ENCODE assay signal across 19 mouse cellular contexts in the genomic region with DNA sequence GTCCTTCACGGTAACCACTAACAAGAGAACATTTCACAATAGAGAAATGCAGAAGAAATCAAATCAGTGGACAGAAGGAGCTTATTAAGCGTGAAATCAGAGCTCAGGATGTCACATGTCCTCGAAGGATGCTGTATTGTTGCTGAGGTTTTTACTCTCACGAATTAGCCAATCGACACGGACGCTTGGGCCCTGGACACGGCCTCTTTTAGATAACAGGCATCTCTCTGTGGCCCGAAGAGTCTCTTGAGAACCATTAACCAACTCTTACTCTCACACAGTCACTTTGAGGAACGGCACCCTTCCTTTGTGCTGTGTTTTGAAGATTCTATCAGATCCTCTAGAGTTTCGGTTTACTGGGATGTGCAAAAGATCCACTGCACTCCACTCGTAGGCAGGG.
A peak's percentile ranks its signal among the peaks of the same experiment; 100 is the strongest.
DNase-seq lines count a peak whose midpoint lies in the region; ATAC-seq lines count a peak whose summit lies in the region.
"Had no signal": no experiment of that assay in that cellular context is flagged by ENCODE, and none has a peak within 500 bp of the region (broad histone marks: within the 10 kb centered on the region; RNA-seq: fewer than 3 reads in every experiment).

No protein-coding gene starts in this region.

- peak; percentile 15 to 24 for DNase-seq in cerebellum, postnatal 14 days
- no peak for DNase-seq in hindbrain, embryonic 10.5 days (ENCODE audit: low spot score)
- DNase-seq in spleen, postnatal 14 days (ENCODE audit: low spot score in 2 of 2), result no peak
- DNase-seq: adrenal gland, postnatal 14 days; cerebellum, adult 2 months; cerebellum, postnatal 25 days; forebrain, postnatal 0 days; gastrocnemius, postnatal 25 days; heart, postnatal 4 days had no signal

- peaks cover 20% of the 10 kb centered on the region for H3K4me1 ChIP-seq in hindbrain, embryonic 12.5 days
- peaks cover 8% of the 10 kb centered on the region; the same call in 1 of the 2 replicates for H3K4me1 ChIP-seq in hindbrain, embryonic 10.5 days (replicated peaks)
- peaks cover 14% of the 10 kb centered on the region for H3K4me1 ChIP-seq in midbrain, embryonic 13.5 days (replicated peaks)
- 0 out of 2 replicates have a peak, but pooled peaks cover 3% of the 10 kb centered on the region for H3K4me1 ChIP-seq in midbrain, embryonic 16.5 days (ENCODE audit: control insufficient read depth, insufficient read depth, low read length)
- H3K4me1 ChIP-seq: forebrain, embryonic 13.5 days; heart, embryonic 13.5 days; intestine, embryonic 15.5 days had no signal

- no peaks in the 10 kb centered on the region for H3K27me3 ChIP-seq in hindbrain, embryonic 12.5 days
- no peaks in the 10 kb centered on the region for H3K27me3 ChIP-seq in hindbrain, embryonic 10.5 days (ENCODE audit: insufficient read depth, poor library complexity, severe bottlenecking)
- no peaks in the 10 kb centered on the region; the same call in 1 of the 2 replicates for H3K27me3 ChIP-seq in midbrain, embryonic 13.5 days
- no peaks in the 10 kb centered on the region for H3K27me3 ChIP-seq in midbrain, embryonic 16.5 days (ENCODE audit: control insufficient read depth, insufficient read depth, low read depth, low read length)
- H3K27me3 ChIP-seq: forebrain, embryonic 13.5 days; heart, embryonic 13.5 days; intestine, embryonic 15.5 days; Patski had no signal

- ATAC-seq in cerebellum, adult (ENCODE audit: insufficient number of reproducible peaks, low FRiP score, low TSS enrichment), result no peak
- peak; percentile 47; the same call in 1 of the 2 replicates for ATAC-seq in hindbrain, embryonic 12.5 days (ENCODE audit: low FRiP score)
- peak; percentile 51; the same call in 1 of the 2 replicates for ATAC-seq in midbrain, embryonic 13.5 days
- no peak for ATAC-seq in midbrain, embryonic 16.5 days
- ATAC-seq: activated CD4-positive, CD25-positive, alpha-beta regulatory T cell, adult 4 months; forebrain, embryonic 13.5 days; forebrain, postnatal 0 days; intestine, embryonic 15.5 days; Patski had no signal

- no peak overlapping the region for H3K27ac ChIP-seq in hindbrain, embryonic 12.5 days
- H3K27ac ChIP-seq in hindbrain, embryonic 10.5 days, result no peak overlapping the region
- no peak overlapping the region for H3K27ac ChIP-seq in midbrain, embryonic 13.5 days
- no peak overlapping the region for H3K27ac ChIP-seq in midbrain, embryonic 16.5 days (ENCODE audit: low read length)
- H3K27ac ChIP-seq: embryonic facial prominence, embryonic 10.5 days; forebrain, embryonic 13.5 days; heart, embryonic 13.5 days; intestine, embryonic 15.5 days had no signal

- no peaks in the 10 kb centered on the region for H3K9me3 ChIP-seq in hindbrain, embryonic 12.5 days (replicated peaks)
- no peaks in the 10 kb centered on the region for H3K9me3 ChIP-seq in hindbrain, embryonic 10.5 days
- H3K9me3 ChIP-seq in midbrain, embryonic 13.5 days, result no peaks in the 10 kb centered on the region
- H3K9me3 ChIP-seq in midbrain, embryonic 16.5 days (replicated peaks; ENCODE audit: control insufficient read depth, low read length, poor library complexity, severe bottlenecking), result no peaks in the 10 kb centered on the region
- H3K9me3 ChIP-seq: embryonic facial prominence, embryonic 10.5 days; forebrain, embryonic 13.5 days; heart, embryonic 13.5 days; intestine, embryonic 15.5 days had no signal

- no peak overlapping the region for H3K4me2 ChIP-seq in hindbrain, embryonic 12.5 days (replicated peaks)
- H3K4me2 ChIP-seq in midbrain, embryonic 13.5 days (replicated peaks), result no peak overlapping the region
- H3K4me2 ChIP-seq in midbrain, embryonic 16.5 days (ENCODE audit: low read length), result no peak overlapping the region
- H3K4me2 ChIP-seq: forebrain, embryonic 13.5 days; heart, embryonic 13.5 days; intestine, embryonic 15.5 days had no signal

- no peak overlapping the region for H3K4me3 ChIP-seq in hindbrain, embryonic 12.5 days
- no peak overlapping the region for H3K4me3 ChIP-seq in hindbrain, embryonic 10.5 days
- no peak overlapping the region for H3K4me3 ChIP-seq in midbrain, embryonic 13.5 days (replicated peaks)
- no peak overlapping the region for H3K4me3 ChIP-seq in midbrain, embryonic 16.5 days (ENCODE audit: low read depth, low read length)
- H3K4me3 ChIP-seq: embryonic facial prominence, embryonic 10.5 days; forebrain, embryonic 13.5 days; heart, embryonic 13.5 days; intestine, embryonic 15.5 days had no signal

- H3K9ac ChIP-seq in hindbrain, embryonic 12.5 days, result no peak overlapping the region
- H3K9ac ChIP-seq in midbrain, embryonic 13.5 days (replicated peaks), result no peak overlapping the region
- no peak overlapping the region for H3K9ac ChIP-seq in midbrain, embryonic 16.5 days (ENCODE audit: low read depth, low read length)
- H3K9ac ChIP-seq: forebrain, embryonic 13.5 days; forebrain, postnatal 0 days; heart, embryonic 13.5 days; intestine, embryonic 15.5 days had no signal

- H3K36me3 ChIP-seq in hindbrain, embryonic 12.5 days, result no peaks in the 10 kb centered on the region
- no peaks in the 10 kb centered on the region for H3K36me3 ChIP-seq in hindbrain, embryonic 10.5 days
- no peaks in the 10 kb centered on the region for H3K36me3 ChIP-seq in midbrain, embryonic 13.5 days
- no peaks in the 10 kb centered on the region for H3K36me3 ChIP-seq in midbrain, embryonic 16.5 days (ENCODE audit: control insufficient read depth, insufficient read depth, low read length)
- H3K36me3 ChIP-seq: embryonic facial prominence, embryonic 10.5 days; heart, embryonic 13.5 days; intestine, embryonic 15.5 days had no signal

- 46% methylated on average over 12 of the region's 12 CpGs for WGBS in hindbrain, embryonic 12.5 days
- 69% methylated on average over 12 of the region's 12 CpGs for WGBS in hindbrain, embryonic 10.5 days
- 38% methylated on average over 12 of the region's 12 CpGs for WGBS in midbrain, embryonic 13.5 days
- 36% methylated on average over 12 of the region's 12 CpGs for WGBS in midbrain, embryonic 16.5 days

Comparison
In these comparisons a context has a peak if more than half of its experiments do, and no peak if none do; other contexts are left out.
1. ATAC-seq: peak in hindbrain, embryonic 12.5 days (single experiment) and midbrain, embryonic 13.5 days (single experiment); none in cerebellum, adult (single experiment) and midbrain, embryonic 16.5 days (single experiment).
2. DNase-seq: peak in cerebellum, postnatal 14 days (2 of 2); none in hindbrain, embryonic 10.5 days (single experiment) and spleen, postnatal 14 days (0 of 2).